Mouse (Mus musculus): Measurements from ENCODE around the gene Gse1. TPM values are rescaled to one million over a fixed set of nuclear protein-coding genes. Genes with fewer than 3 reads are reported as not detected.
"Not testable (repeated sequence)": the region's sequence is repeated elsewhere in the genome, so short reads cannot be mapped to it uniquely, and the experiment has no call there.

Gse1 gene
- polyA plus RNA-seq, 1 experiment from 2014 or later = 6.8 TPM

DNA sequence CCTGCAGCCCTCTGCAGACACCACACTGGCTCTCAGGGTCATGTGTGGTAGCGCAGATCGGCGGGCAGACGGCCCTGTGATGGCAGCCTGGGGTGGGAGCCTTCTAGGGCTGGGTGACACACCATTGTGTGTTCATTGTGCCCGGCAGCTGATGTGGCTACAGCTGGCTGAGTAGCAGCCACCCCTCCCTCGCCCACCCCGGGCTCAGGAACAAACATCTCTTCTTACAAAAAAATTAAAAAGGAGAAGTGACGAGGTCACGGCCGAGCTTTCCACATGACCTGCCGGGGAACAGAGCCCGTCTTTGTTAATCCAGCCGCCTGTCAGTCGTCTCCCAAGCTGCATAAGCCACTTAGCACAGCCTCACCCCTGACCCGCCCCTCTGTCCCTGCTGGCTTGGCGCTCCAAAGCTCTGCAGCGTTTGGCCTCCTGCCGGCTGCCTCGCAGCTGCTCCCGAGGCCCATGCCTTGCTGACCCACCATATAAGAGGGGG is 94.7 kb downstream of the Gse1 start:
- Histone ChIP-seq H3K4me2 (no peak overlapping the region), H3K9ac (no peak overlapping the region)

DNA sequence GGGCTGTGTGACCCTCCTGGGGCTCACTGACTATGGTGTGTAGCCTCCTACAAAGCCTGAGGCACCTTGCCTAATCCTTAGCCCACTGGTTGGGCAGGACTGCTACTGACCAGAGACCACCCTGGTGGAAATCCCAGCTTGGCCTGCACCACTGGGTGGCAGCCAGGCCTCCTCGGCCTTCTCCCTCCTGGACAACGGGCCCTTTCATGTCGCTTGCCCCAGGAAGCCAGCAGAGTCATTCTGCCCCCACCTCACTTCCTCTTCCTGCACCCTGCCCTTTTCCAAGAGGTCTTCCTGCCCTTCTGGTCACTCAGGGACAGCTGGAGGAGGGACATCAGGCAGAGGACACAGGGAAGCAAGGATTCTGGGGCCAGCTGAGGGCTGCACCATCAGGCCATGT is 96.3 kb downstream of the Gse1 start:
- H3K9me3 ChIP-seq = no peaks in the 10 kb centered on the region
- WGBS = 40% methylated on average over 3 of the region's 3 CpGs
- H3K27ac ChIP-seq = 0 out of 2 replicates have a peak overlapping the region, but pooled peaks have one; percentile 47
- H3K4me1 ChIP-seq = peaks cover 44% of the 10 kb centered on the region
- no peak for ATAC-seq (ENCODE audit: insufficient number of reproducible peaks, low FRiP score, low TSS enrichment, low read depth)
- H3K4me2 ChIP-seq = no peak overlapping the region
- no peaks in the 10 kb centered on the region for H3K27me3 ChIP-seq
- H3K4me3 ChIP-seq = no peak overlapping the region
- no peak overlapping the region for H3K9ac ChIP-seq
- no peaks in the 10 kb centered on the region for H3K36me3 ChIP-seq

More for the DNA sequence above, 94.7 kb downstream of the Gse1 start:
- Histone ChIP-seq H3K27ac (peak overlapping the region; percentile 12), H3K4me1 (peaks cover 47% of the 10 kb centered on the region), H3K27me3 (no peaks in the 10 kb centered on the region), H3K9me3 (no peaks in the 10 kb centered on the region), H3K36me3 (no peaks in the 10 kb centered on the region), H3K4me3 (no peak overlapping the region)
- ATAC-seq (ENCODE audit: insufficient number of reproducible peaks, low FRiP score, low TSS enrichment, low read depth) = no peak
- 28% methylated on average over 20 of the region's 20 CpGs for WGBS

DNA sequence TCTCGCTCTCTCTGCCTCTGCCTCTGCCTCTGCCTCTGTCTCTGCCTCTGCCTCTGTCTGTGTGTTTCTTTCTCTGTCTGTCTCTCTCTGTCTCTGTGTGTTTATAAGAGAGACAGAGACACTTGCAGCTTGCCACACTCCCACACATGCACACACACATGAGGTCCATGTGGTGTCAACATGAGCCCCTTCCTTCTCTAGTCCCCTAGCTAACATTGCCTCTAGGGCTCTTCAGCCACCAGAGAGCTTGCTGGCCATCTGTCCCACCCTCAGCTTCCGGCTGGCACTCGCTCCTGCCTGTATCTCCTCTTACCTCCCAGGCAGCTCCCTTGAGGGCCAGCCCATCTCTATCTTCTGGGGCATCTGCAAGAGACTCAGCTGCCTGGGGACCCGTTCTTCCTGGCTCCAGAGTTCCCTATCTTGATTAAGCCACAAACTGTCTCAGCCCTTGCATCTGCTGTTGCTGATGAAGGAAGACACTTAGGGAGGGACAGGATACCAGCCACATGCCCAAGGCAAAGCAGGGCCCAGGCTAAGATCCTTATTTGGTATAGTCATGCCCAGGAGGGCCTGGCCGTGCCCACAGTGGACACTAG is 97.0 kb downstream of the Gse1 start:
- Histone ChIP-seq H3K27me3 (no peaks in the 10 kb centered on the region), H3K4me3 (no peak overlapping the region), H3K4me2 (no peak overlapping the region), H3K9ac (no peak overlapping the region), H3K27ac (0 out of 2 replicates have a peak overlapping the region, but pooled peaks have one; percentile 47), H3K36me3 (no peaks in the 10 kb centered on the region), H3K4me1 (peaks cover 41% of the 10 kb centered on the region), H3K9me3 (no peaks in the 10 kb centered on the region)
- ATAC-seq (ENCODE audit: insufficient number of reproducible peaks, low FRiP score, low TSS enrichment, low read depth) = no peak
- 56% methylated on average over 5 of the region's 5 CpGs for WGBS

DNA sequence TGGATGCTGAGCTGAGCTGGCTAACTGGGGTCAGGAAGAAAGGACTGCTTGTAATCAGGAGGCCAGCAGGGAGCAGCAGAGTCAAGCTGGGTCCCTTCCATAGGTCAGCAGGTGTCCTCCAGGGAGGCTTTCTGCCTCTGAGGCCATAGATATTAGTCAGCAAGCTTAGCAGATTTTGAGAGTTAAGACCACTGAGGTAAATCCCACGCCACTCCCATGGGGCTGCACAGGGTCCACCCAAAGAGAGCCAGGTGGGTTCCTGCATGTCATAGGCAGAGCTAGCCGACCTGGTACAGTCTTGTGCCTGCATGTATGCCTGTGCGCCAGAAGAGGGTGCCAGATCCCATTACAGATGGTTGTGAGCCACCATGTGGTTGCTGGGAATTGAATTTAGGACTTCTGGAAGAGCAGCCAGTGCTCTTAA is 98.9 kb downstream of the Gse1 start:
- H3K27ac ChIP-seq = no peak overlapping the region
- H3K9me3 ChIP-seq = no peaks in the 10 kb centered on the region
- H3K4me2 ChIP-seq = no peak overlapping the region
- no peaks in the 10 kb centered on the region for H3K36me3 ChIP-seq
- ATAC-seq (ENCODE audit: insufficient number of reproducible peaks, low FRiP score, low TSS enrichment, low read depth) = no peak
- no peak overlapping the region for H3K4me3 ChIP-seq
- no peaks in the 10 kb centered on the region for H3K27me3 ChIP-seq
- H3K9ac ChIP-seq = no peak overlapping the region
- 60% methylated on average over 3 of the region's 3 CpGs for WGBS
- H3K4me1 ChIP-seq = peaks cover 56% of the 10 kb centered on the region

DNA sequence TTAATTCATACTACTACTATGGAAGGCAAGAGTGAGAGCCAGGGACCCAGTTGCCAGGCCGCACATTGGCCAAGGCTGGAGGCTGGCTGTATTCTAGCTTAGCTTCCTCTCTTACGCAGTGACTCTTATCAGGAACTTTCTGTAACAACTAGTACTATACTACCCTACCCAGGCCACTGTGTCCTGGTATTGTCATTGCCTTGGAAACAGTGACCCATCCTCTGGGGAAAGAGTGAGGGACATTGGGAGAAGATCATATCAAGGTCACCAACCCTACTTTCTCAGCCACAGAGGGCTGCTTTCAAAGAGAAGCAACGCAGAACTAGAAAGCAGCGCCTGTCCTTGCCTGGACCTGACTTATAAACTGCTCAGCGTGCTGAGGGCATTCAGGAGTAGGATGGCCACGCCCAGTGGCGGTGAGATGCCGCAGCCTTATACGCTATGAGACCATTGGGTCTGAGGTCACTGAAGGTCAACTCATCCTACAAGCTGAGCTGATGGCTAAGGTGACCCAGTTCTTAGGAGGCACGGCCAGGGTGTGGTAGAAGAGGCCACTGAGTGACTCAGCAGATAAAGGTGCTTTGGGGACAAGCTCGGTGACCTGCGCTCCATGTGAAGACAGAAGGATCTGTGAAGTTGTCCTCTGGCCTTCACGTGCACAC is 100.2 kb downstream of the Gse1 start:
- no peak for ATAC-seq (ENCODE audit: insufficient number of reproducible peaks, low FRiP score, low TSS enrichment, low read depth)
- Histone ChIP-seq H3K27me3 (no peaks in the 10 kb centered on the region), H3K9ac (no peak overlapping the region), H3K27ac (no peak overlapping the region), H3K9me3 (no peaks in the 10 kb centered on the region), H3K4me1 (peaks cover 53% of the 10 kb centered on the region), H3K4me3 (no peak overlapping the region), H3K4me2 (no peak overlapping the region), H3K36me3 (no peaks in the 10 kb centered on the region)
- 88% methylated on average over 13 of the region's 13 CpGs for WGBS

DNA sequence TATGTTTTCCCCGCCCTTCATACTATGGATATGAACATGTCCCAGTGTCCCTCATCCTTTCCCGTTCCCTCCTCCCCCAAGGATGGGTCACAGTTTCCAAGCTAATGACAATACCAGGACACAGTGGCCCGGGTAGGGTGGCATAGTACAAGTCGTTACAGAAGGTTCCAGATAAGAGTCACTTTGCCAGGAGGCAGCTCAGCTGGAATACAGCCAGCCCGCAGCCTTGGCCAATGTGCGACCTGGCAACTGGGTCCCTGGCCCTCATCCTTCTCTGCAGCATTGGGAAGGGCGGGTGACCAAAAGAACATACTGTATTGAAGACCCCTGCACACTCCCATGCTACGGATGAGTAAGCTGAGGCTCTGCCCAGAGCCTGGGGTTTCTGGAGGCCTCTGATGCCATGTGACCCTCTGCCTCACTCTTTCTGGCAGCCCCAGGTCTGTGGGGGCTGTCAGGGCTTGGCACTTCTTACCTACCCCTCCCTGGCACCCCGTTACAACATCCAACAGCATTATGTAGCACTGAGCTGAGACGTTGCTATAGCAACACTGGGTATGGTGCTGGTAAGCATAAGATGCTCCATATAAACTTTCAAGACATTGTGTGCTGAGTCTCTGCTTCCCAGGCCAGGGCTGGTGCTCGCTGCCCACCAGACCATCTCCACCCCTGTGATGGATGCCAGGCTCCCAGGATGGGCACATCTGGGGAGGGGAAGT is 100.9 kb downstream of the Gse1 start:
- WGBS = 80% methylated on average over 11 of the region's 11 CpGs
- ATAC-seq (ENCODE audit: insufficient number of reproducible peaks, low FRiP score, low TSS enrichment, low read depth) = no peak
- H3K4me3 ChIP-seq = no peak overlapping the region
- H3K9me3 ChIP-seq = no peaks in the 10 kb centered on the region
- no peak overlapping the region for H3K9ac ChIP-seq
- H3K27ac ChIP-seq = no peak overlapping the region
- H3K4me2 ChIP-seq = no peak overlapping the region
- H3K36me3 ChIP-seq = no peaks in the 10 kb centered on the region
- H3K4me1 ChIP-seq = peaks cover 47% of the 10 kb centered on the region
- H3K27me3 ChIP-seq = no peaks in the 10 kb centered on the region

DNA sequence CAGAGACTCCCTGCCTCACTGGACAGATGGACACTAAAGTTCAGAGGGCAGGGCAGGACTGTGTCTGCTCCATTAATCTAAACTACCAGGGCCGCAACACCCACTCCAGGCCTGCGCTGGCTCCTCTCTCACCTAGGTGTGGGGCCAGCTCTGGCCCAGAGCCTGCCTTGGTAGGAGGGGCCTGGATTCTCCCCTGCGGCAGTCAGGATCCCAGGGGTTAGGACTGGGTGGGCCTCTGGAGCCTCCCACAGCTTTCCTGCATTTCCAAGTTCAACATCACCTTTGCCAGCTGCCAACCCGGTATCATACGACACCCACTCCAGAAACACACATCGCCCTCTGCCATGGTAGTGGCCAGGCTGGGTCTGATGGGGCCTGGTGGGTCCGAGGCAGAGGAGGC is 102.8 kb downstream of the Gse1 start:
- H3K27me3 ChIP-seq = no peaks in the 10 kb centered on the region
- H3K9ac ChIP-seq = no peak overlapping the region
- ATAC-seq (ENCODE audit: insufficient number of reproducible peaks, low FRiP score, low TSS enrichment, low read depth) = no peak
- no peak overlapping the region for H3K4me3 ChIP-seq
- peaks cover 51% of the 10 kb centered on the region for H3K4me1 ChIP-seq
- H3K36me3 ChIP-seq = no peaks in the 10 kb centered on the region
- 0 out of 2 replicates have a peak overlapping the region, but pooled peaks have one; percentile 22 for H3K27ac ChIP-seq
- H3K9me3 ChIP-seq = no peaks in the 10 kb centered on the region
- WGBS = 47% methylated on average over 7 of the region's 7 CpGs
- H3K4me2 ChIP-seq = no peak overlapping the region

DNA sequence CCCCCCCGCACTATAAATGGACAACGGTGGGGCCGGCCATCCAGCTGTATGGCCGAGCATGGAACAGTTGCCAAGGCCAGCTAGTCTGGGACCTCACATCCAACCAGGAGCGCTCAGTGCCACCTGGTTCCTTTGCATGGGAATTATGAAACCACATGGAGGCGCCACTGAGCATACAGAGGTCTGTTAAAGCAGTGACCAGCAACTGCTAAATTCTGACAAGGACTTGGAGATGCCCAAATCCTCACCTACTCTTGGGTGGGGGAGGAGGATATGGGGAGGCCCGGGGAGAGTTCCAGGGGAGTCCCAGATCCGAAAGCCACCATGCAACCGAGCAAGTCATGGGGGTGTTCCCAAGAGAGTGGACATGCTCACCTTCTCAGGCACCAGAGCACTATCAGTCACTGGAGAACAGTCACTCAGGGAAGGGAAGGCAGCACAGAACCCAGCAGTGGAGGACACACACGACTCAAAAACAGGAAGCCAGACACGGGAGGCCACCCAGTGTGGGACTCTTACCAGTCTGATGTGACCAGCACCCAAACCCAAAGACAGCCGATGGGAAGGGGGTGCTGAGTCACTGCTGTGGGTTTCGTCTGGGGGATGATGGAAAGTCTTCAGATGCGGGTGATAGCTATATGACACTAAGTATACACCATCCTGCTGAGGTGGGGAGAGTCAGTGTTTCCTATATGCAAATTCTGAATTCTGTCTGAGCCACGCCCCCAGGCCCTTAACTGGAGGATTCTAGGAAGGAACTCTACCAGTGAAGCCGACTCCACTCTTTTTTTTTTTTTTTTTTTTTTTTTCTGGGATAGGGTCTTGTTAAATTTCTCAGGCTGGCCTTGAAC is 104.3 kb downstream of the Gse1 start:
- Histone ChIP-seq H3K4me2 (no peak overlapping the region), H3K4me1 (peaks cover 62% of the 10 kb centered on the region), H3K4me3 (no peak overlapping the region), H3K27ac (no peak overlapping the region), H3K27me3 (no peaks in the 10 kb centered on the region), H3K9me3 (no peaks in the 10 kb centered on the region), H3K36me3 (no peaks in the 10 kb centered on the region), H3K9ac (no peak overlapping the region)
- ATAC-seq (ENCODE audit: insufficient number of reproducible peaks, low FRiP score, low TSS enrichment, low read depth) = no peak
- WGBS = 63% methylated on average over 16 of the region's 16 CpGs

DNA sequence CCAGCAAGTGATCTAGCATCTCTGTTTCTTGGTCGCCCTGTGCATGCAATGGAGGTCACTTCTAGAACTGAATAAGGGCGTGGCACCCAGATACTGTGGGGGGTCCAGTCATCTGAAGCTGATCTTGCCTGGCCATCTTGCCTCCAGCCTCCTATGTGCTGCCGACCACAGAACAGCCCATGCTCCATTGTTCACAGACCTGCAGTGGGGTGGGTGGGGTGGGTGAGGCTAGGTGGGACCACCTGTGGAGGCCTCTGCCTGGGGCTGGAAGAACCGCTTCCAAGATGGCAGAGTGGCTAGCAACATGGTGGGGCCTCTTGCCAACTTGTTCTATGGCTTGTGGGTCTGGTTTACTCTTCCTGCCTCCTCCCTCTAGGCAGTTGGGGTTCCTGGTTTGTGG is 105.4 kb downstream of the Gse1 start:
- no peaks in the 10 kb centered on the region for H3K27me3 ChIP-seq
- no peaks in the 10 kb centered on the region for H3K36me3 ChIP-seq
- H3K9ac ChIP-seq = no peak overlapping the region
- H3K4me2 ChIP-seq = no peak overlapping the region
- 90% methylated on average over 4 of the region's 4 CpGs for WGBS
- H3K4me3 ChIP-seq = no peak overlapping the region
- no peak overlapping the region for H3K27ac ChIP-seq
- peaks cover 62% of the 10 kb centered on the region for H3K4me1 ChIP-seq
- ATAC-seq (ENCODE audit: insufficient number of reproducible peaks, low FRiP score, low TSS enrichment, low read depth) = no peak
- no peaks in the 10 kb centered on the region for H3K9me3 ChIP-seq

DNA sequence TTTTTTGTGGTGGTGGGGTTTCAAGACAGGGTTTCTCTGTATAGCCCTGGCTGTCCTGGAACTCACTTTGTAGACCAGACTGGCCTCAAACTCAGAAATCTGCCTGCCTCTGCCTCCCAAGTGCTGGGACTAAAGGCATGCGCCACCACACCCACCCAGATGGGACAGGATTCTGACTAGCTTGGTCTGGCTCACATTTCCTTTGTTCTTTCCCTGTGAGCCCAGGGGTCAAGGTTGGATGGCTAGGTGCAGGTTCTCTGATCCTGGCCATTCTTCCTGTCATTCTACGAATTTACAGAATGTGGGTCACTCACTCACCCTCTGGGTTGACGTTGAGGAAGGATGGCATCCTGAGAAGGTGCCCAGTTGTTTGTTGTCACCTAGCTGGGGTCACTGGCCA is 106.0 kb downstream of the Gse1 start:
- 74% methylated on average over 3 of the region's 3 CpGs for WGBS
- Histone ChIP-seq H3K4me1 (peaks cover 59% of the 10 kb centered on the region), H3K27ac (0 out of 2 replicates have a peak overlapping the region, but pooled peaks have one; percentile 67)
- H3K36me3 ChIP-seq; H3K4me2 ChIP-seq; H3K9ac ChIP-seq; H3K27me3 ChIP-seq; ATAC-seq (ENCODE audit: insufficient number of reproducible peaks, low FRiP score, low TSS enrichment, low read depth); H3K9me3 ChIP-seq; H3K4me3 ChIP-seq: not testable (repeated sequence)

DNA sequence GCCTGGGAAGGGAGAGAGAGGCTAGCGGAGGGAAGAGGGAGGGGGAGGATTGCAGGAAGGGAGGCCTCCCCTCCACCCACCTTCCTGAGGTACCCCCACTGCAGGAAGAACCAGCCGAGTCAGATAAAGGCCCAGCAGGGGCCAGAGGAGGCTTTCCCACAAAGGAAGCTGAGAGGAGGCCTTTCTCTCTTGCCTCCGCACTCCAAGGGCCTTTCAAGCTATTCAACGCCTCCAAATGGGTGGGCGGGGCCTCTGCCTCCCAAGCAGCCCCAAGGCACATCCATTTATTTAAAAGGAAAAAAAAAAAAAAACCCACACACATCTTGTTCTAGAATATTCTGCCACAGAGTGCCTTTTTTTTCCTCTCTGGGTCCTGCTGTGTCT is 106.6 kb downstream of the Gse1 start:
- H3K27ac ChIP-seq = peak overlapping the region; percentile 67; the same call in 1 of the 2 replicates
- no peak overlapping the region for H3K4me3 ChIP-seq
- peaks cover 63% of the 10 kb centered on the region for H3K4me1 ChIP-seq
- H3K27me3 ChIP-seq = no peaks in the 10 kb centered on the region
- WGBS = 28% methylated on average over 5 of the region's 5 CpGs
- H3K4me2 ChIP-seq = no peak overlapping the region
- no peak overlapping the region for H3K9ac ChIP-seq
- no peaks in the 10 kb centered on the region for H3K9me3 ChIP-seq
- H3K36me3 ChIP-seq = no peaks in the 10 kb centered on the region
- no peak for ATAC-seq (ENCODE audit: insufficient number of reproducible peaks, low FRiP score, low TSS enrichment, low read depth)

Measured in limb, embryonic 15.5 days (tissue).